Mouse (Mus musculus): Measurements from ENCODE around the gene Hspa12a. TPM values are rescaled to one million over a fixed set of nuclear protein-coding genes. Genes with fewer than 3 reads are reported as not detected.
A peak's percentile ranks its signal among the peaks of the same experiment; 100 is the strongest.

The Hspa12a gene
- polyA plus RNA-seq, 1 experiment from 2014 or later = 1.3 TPM

- 81% methylated on average over 8 of the region's 8 CpGs for WGBS (ENCODE audit: insufficient replicate concordance)
- Histone ChIP-seq H3K27ac (no peak overlapping the region), H3K4me2 (no peak overlapping the region), H3K27me3 (replicated peaks) (peaks cover 55% of the 10 kb centered on the region), H3K4me3 (no peak overlapping the region), H3K4me1 (no peaks in the 10 kb centered on the region), H3K9me3 (replicated peaks) (no peaks in the 10 kb centered on the region), H3K36me3 (no peaks in the 10 kb centered on the region), H3K9ac (no peak overlapping the region)
- ATAC-seq = no peak
These were observed 11.3 kb upstream of the Hspa12a start for GRCm38 (mm10) chr19:58954779-58955178.

- WGBS (ENCODE audit: insufficient replicate concordance) = 56% methylated on average over 11 of the region's 13 CpGs
- Histone ChIP-seq H3K27me3 (replicated peaks) (peaks cover 59% of the 10 kb centered on the region), H3K4me1 (no peaks in the 10 kb centered on the region), H3K9ac (no peak overlapping the region), H3K36me3 (no peaks in the 10 kb centered on the region), H3K4me2 (no peak overlapping the region), H3K27ac (no peak overlapping the region), H3K4me3 (no peak overlapping the region), H3K9me3 (replicated peaks) (no peaks in the 10 kb centered on the region)
- ATAC-seq = no peak
These were observed 8.8 kb upstream of the Hspa12a start for GRCm38 (mm10) chr19:58952236-58952635.

GRCm38 (mm10) chr19:58951521-58951920 lies 8.1 kb upstream of the Hspa12a start:
- Histone ChIP-seq H3K9me3 (replicated peaks) (no peaks in the 10 kb centered on the region), H3K4me2 (no peak overlapping the region), H3K9ac (no peak overlapping the region), H3K27me3 (replicated peaks) (peaks cover 59% of the 10 kb centered on the region), H3K36me3 (no peaks in the 10 kb centered on the region), H3K27ac (no peak overlapping the region), H3K4me3 (no peak overlapping the region), H3K4me1 (no peaks in the 10 kb centered on the region)
- no peak for ATAC-seq
- WGBS (ENCODE audit: insufficient replicate concordance) = 69% methylated on average over 3 of the region's 3 CpGs

DNA sequence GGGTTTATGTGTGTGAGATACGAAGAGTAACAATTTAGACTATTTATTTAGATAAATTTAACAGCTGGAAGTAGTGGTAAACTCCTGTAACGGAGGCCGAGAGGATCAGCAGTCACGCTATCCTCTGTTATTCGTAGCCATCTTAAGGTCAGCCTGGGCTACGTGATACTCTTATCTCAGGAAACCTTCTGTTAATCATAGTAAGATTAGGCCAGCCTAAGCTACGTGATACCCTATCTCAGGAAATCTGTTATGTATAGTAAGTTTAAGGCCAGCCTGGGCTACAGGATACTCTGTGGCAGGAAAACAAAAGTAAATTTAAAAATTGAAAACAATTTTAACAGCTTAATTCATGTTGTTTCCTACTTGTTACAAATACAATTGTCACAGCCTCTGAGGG lies 2.5 kb upstream of the Hspa12a start:
- no peaks in the 10 kb centered on the region for H3K9me3 ChIP-seq (replicated peaks)
- H3K4me3 ChIP-seq = no peak overlapping the region
- H3K9ac ChIP-seq = no peak overlapping the region
- WGBS (ENCODE audit: insufficient replicate concordance) = 36% methylated on average over 7 of the region's 7 CpGs
- peaks cover 14% of the 10 kb centered on the region for H3K4me1 ChIP-seq
- H3K4me2 ChIP-seq = no peak overlapping the region
- H3K36me3 ChIP-seq = no peaks in the 10 kb centered on the region
- H3K27ac ChIP-seq = no peak overlapping the region
- H3K27me3 ChIP-seq (replicated peaks) = peaks cover 24% of the 10 kb centered on the region
- no peak for ATAC-seq

GRCm38 (mm10) chr19:58933062-58933461 lies 10.4 kb downstream of the Hspa12a start:
- H3K4me1 ChIP-seq = no peaks in the 10 kb centered on the region
- no peaks in the 10 kb centered on the region for H3K36me3 ChIP-seq
- 24% methylated on average over 4 of the region's 4 CpGs for WGBS (ENCODE audit: insufficient replicate concordance)
- no peak overlapping the region for H3K27ac ChIP-seq
- peaks cover 43% of the 10 kb centered on the region for H3K27me3 ChIP-seq (replicated peaks)
- no peak overlapping the region for H3K9ac ChIP-seq
- H3K9me3 ChIP-seq (replicated peaks) = no peaks in the 10 kb centered on the region
- no peak overlapping the region for H3K4me3 ChIP-seq
- no peak overlapping the region for H3K4me2 ChIP-seq
- ATAC-seq = no peak

GRCm38 (mm10) chr19:58931081-58931800 lies 12.2 kb downstream of the Hspa12a start:
- Histone ChIP-seq H3K27me3 (replicated peaks) (peaks cover 43% of the 10 kb centered on the region), H3K4me3 (no peak overlapping the region)
- 48% methylated on average over 16 of the region's 16 CpGs for WGBS (ENCODE audit: insufficient replicate concordance)

DNA sequence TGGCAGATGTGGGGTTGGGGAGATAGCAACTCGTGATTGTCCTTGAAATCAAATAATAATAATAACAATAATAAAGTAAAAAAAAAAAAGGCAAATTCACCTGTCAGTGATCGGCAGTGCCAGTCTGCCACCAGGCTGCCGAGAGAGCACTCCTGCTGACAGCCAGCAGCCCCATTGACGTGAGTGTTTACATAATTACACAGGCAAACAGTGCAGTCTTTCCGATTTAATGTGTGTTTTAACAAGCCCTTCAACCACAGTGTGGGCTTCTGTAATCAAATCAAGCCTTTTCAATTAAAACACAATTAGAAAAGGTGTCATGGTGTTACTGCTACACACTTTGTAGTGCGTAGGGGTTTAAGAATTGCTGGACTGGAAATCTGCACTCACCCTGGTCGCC lies 24.3 kb downstream of the Hspa12a start:
- Histone ChIP-seq H3K27ac (no peak overlapping the region), H3K4me2 (peak overlapping the region; percentile 39), H3K9ac (no peak overlapping the region), H3K36me3 (no peaks in the 10 kb centered on the region), H3K27me3 (replicated peaks) (peaks cover 7% of the 10 kb centered on the region; the same call in 1 of the 2 replicates), H3K4me3 (no peak overlapping the region), H3K4me1 (no peaks in the 10 kb centered on the region), H3K9me3 (replicated peaks) (no peaks in the 10 kb centered on the region)
- ATAC-seq = no peak
- 34% methylated on average over 7 of the region's 7 CpGs for WGBS (ENCODE audit: insufficient replicate concordance)

More at GRCm38 (mm10) chr19:58931081-58931800, 12.2 kb downstream of the Hspa12a start:
- no peak overlapping the region for H3K9ac ChIP-seq
- no peak for ATAC-seq
- no peaks in the 10 kb centered on the region for H3K4me1 ChIP-seq
- H3K27ac ChIP-seq = no peak overlapping the region
- H3K9me3 ChIP-seq (replicated peaks) = no peaks in the 10 kb centered on the region
- H3K36me3 ChIP-seq = no peaks in the 10 kb centered on the region
- H3K4me2 ChIP-seq = no peak overlapping the region

- Histone ChIP-seq H3K9ac (no peak overlapping the region), H3K9me3 (replicated peaks) (no peaks in the 10 kb centered on the region), H3K27ac (no peak overlapping the region), H3K4me1 (no peaks in the 10 kb centered on the region), H3K4me2 (peak overlapping the region; percentile 39), H3K4me3 (peak overlapping the region; percentile 10; the same call in 1 of the 2 replicates), H3K27me3 (replicated peaks) (peaks cover 7% of the 10 kb centered on the region; the same call in 1 of the 2 replicates), H3K36me3 (no peaks in the 10 kb centered on the region)
- 13% methylated on average over 11 of the region's 11 CpGs for WGBS (ENCODE audit: insufficient replicate concordance)
- ATAC-seq = no peak
These were observed 24.9 kb downstream of the Hspa12a start for GRCm38 (mm10) chr19:58918597-58918996.

DNA sequence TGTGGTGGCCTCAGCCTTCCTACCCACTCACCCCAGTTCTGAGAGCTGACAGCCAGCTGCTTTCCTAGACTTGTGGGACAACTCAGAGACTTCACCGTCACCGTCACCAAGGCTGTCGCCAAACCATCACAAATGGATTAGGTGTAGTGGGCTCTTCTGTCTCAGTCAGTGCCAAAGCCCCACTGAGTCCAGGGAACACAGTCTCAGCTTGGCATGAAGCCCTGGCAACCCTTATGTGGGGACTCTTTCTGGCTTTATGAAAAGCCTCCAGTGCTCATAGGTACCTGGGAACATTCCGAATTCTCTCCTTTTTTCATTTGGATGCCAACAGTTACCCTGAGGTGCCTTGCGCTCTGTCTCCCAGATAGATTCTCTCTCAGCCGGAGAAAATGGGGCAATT lies 30.2 kb downstream of the Hspa12a start:
- H3K9me3 ChIP-seq (replicated peaks) = no peaks in the 10 kb centered on the region
- H3K4me3 ChIP-seq = no peak overlapping the region
- peaks cover 3% of the 10 kb centered on the region; the same call in 1 of the 2 replicates for H3K4me1 ChIP-seq
- WGBS (ENCODE audit: insufficient replicate concordance) = 72% methylated on average over 6 of the region's 6 CpGs
- no peak overlapping the region for H3K9ac ChIP-seq
- H3K27ac ChIP-seq = no peak overlapping the region
- H3K36me3 ChIP-seq = no peaks in the 10 kb centered on the region
- H3K27me3 ChIP-seq (replicated peaks) = peaks cover 9% of the 10 kb centered on the region; the same call in 1 of the 2 replicates
- ATAC-seq = no peak
- H3K4me2 ChIP-seq = no peak overlapping the region

- peaks cover 3% of the 10 kb centered on the region; the same call in 1 of the 2 replicates for H3K4me1 ChIP-seq
- ATAC-seq = 0 out of 2 replicates have a peak, but pooled peaks have one; percentile 18
- H3K9me3 ChIP-seq (replicated peaks) = no peaks in the 10 kb centered on the region
- no peak overlapping the region for H3K27ac ChIP-seq
- peak overlapping the region; percentile 55 for H3K4me2 ChIP-seq
- 13% methylated on average over 9 of the region's 9 CpGs for WGBS (ENCODE audit: insufficient replicate concordance)
- H3K36me3 ChIP-seq = no peaks in the 10 kb centered on the region
- H3K27me3 ChIP-seq (replicated peaks) = 0 out of 2 replicates have a peak, but pooled peaks cover 9% of the 10 kb centered on the region
- peak overlapping the region; percentile 30 for H3K4me3 ChIP-seq
- H3K9ac ChIP-seq = no peak overlapping the region
These were observed 32.1 kb downstream of the Hspa12a start for GRCm38 (mm10) chr19:58911386-58911785.

- Histone ChIP-seq H3K27ac (no peak overlapping the region), H3K4me2 (peak overlapping the region; percentile 55), H3K9me3 (replicated peaks) (no peaks in the 10 kb centered on the region), H3K4me1 (peaks cover 3% of the 10 kb centered on the region; the same call in 1 of the 2 replicates), H3K9ac (peak overlapping the region; percentile 31; the same call in 1 of the 2 replicates), H3K27me3 (replicated peaks) (0 out of 2 replicates have a peak, but pooled peaks cover 9% of the 10 kb centered on the region), H3K4me3 (peak overlapping the region; percentile 30), H3K36me3 (no peaks in the 10 kb centered on the region)
- whole genome bisulfite sequencing (ENCODE audit: insufficient replicate concordance) = 2% methylated on average over 11 of the region's 11 CpGs
- no peak for ATAC-seq
These were observed 32.5 kb downstream of the Hspa12a start for GRCm38 (mm10) chr19:58910941-58911368.

DNA sequence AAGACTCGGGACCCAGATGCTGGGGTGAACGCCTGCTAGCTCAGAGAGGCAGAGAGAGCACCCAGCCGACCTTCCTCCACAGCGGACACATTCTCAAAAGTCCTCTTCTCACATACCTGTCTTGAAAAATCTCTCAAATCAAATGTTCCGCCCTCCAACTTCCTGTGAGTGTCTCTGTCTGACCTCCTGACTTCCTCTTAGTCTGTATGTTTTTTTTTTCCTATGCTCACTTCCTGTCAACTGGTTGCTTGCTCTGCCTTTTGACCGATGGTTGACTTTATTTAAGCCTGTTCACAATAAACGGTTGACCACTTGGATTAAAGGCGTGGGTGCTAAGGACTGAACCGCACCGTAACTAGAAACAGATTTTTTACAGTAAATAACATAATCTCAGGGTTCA lies 35.4 kb downstream of the Hspa12a start:
- WGBS (ENCODE audit: insufficient replicate concordance) = 50% methylated on average over 10 of the region's 10 CpGs
- H3K27me3 ChIP-seq (replicated peaks) = 0 out of 2 replicates have a peak, but pooled peaks cover under 1% of the 10 kb centered on the region
- no peak overlapping the region for H3K4me3 ChIP-seq
- peaks cover 3% of the 10 kb centered on the region; the same call in 1 of the 2 replicates for H3K4me1 ChIP-seq
- no peak for ATAC-seq
- H3K27ac ChIP-seq = no peak overlapping the region
- no peaks in the 10 kb centered on the region for H3K9me3 ChIP-seq (replicated peaks)
- H3K36me3 ChIP-seq = no peaks in the 10 kb centered on the region
- H3K9ac ChIP-seq = no peak overlapping the region
- no peak overlapping the region for H3K4me2 ChIP-seq
